Mouse (Mus musculus): ENCODE results near the gene Cd177. TPM values are rescaled to one million over a fixed set of nuclear protein-coding genes. Genes with fewer than 3 reads are reported as not detected.
"Not testable (repeated sequence)": the region's sequence is repeated elsewhere in the genome, so short reads cannot be mapped to it uniquely, and the experiment has no call there.

The Cd177 gene
- polyA plus RNA-seq, 1 experiment from 2014 or later, result not detected

DNA sequence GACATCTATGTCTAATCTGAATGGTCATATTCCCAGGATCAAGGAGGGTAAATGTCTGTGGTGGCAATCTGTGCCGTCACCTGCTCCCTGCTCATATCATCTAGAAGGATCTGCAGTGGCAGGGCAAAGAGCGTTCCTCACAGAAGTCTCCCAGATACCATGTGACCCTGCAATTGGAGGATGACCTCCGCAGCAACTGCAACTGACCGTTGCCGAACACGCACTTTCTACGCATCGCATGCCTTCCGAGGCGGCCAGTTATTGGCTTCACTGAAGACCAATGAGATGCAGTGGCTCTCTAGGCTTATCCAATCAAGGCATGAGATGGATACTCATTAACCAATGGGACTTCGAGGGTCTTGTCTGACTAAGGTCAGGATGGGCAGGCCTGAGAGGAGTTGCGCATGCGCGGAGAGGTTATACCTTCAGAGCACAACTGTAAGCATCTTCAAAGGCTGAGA, 51.2 kb downstream of the Cd177 start, which contains the start of gene BC049730:
Gene BC049730, plus strand, starts transcription at position 411 of the 461 bp plus-strand sequence.
- H3K27me3 ChIP-seq (ENCODE audit: control insufficient read depth, insufficient read depth, low read length), result no peaks in the 10 kb centered on the region
- no peaks in the 10 kb centered on the region for H3K9me3 ChIP-seq (ENCODE audit: control insufficient read depth, low read length)
- no peak within 1 kb of the TSS for H3K4me2 ChIP-seq
- WGBS, result 94% methylated on average over 14 of the region's 14 CpGs
- no peak for DNase-seq (ENCODE audit: low spot score, missing footprints)
- no peak within 1 kb of the TSS for H3K4me3 ChIP-seq (ENCODE audit: low read depth, low read length)
- no peak for ATAC-seq (ENCODE audit: low FRiP score)
- H3K36me3 ChIP-seq (ENCODE audit: control insufficient read depth, insufficient read depth, low read length), result no peaks in the 10 kb centered on the region
- no peak within 1 kb of the TSS for H3K27ac ChIP-seq (ENCODE audit: low read depth, low read length)
- H3K4me1 ChIP-seq (ENCODE audit: control insufficient read depth, insufficient read depth, low read length), result no peaks in the 10 kb centered on the region
- no peak within 1 kb of the TSS for H3K9ac ChIP-seq (ENCODE audit: low read length)

DNA sequence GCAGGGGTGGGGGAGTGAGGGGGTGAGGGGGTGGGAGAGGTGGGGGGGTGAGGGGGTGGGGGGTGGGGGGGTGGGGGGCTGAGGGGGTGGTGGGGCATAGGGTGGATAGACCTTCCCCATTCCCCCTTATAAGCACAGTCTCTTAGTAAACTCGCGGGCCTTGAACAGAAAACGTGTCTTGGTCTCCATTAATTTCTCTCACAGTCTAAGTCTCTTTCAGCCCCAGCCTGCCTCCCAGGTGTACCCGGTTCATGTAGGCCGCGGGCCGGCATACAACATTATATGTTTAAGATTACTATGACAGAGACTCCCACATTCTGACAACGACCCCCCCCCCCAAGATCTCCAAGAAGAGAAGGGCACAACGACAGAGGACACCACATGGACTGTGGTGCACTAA, 57.3 kb downstream of the Cd177 start:
- not testable (repeated sequence) for H3K4me3 ChIP-seq (ENCODE audit: low read depth, low read length); H3K36me3 ChIP-seq (ENCODE audit: control insufficient read depth, insufficient read depth, low read length); H3K4me1 ChIP-seq (ENCODE audit: control insufficient read depth, insufficient read depth, low read length); ATAC-seq (ENCODE audit: low FRiP score); H3K4me2 ChIP-seq; DNase-seq (ENCODE audit: low spot score, missing footprints); H3K9ac ChIP-seq (ENCODE audit: low read length); H3K9me3 ChIP-seq (ENCODE audit: control insufficient read depth, low read length); H3K27me3 ChIP-seq (ENCODE audit: control insufficient read depth, insufficient read depth, low read length); H3K27ac ChIP-seq (ENCODE audit: low read depth, low read length)
- WGBS, result 86% methylated on average over 9 of the region's 9 CpGs

DNA sequence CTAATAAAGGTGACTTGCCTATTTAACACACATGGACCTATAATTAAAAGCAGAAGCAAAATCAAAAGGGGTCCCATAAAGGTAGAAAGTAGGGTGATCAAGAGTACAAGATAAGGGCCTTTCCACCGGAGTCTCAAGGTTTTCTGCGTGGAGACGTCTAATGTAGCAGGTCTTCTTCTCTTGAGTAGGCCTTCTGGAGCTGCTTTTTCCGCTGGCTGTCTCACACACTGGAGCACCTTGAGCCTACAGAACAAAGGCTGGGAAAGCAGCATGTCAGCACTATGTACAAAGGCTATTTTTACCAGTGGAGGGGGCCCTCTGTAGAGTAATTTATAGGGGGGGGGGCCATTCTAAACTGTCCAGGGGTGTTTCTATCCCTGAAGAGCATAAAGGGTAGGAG, 62.2 kb downstream of the Cd177 start:
- not testable (repeated sequence) for H3K9ac ChIP-seq (ENCODE audit: low read length); H3K4me1 ChIP-seq (ENCODE audit: control insufficient read depth, insufficient read depth, low read length); H3K27ac ChIP-seq (ENCODE audit: low read depth, low read length); DNase-seq (ENCODE audit: low spot score, missing footprints); H3K4me2 ChIP-seq; H3K27me3 ChIP-seq (ENCODE audit: control insufficient read depth, insufficient read depth, low read length); H3K36me3 ChIP-seq (ENCODE audit: control insufficient read depth, insufficient read depth, low read length); H3K9me3 ChIP-seq (ENCODE audit: control insufficient read depth, low read length); ATAC-seq (ENCODE audit: low FRiP score); H3K4me3 ChIP-seq (ENCODE audit: low read depth, low read length)
- 96% methylated on average over 4 of the region's 4 CpGs for WGBS

Other genes with a start within 250 kb of the Cd177 start
- gene AC161166.1, start 247.9 kb downstream of the Cd177 start, polyA plus RNA-seq (2014; fragmentation: Nextera tagmentation; extraction: Ambion mirVana), result 0.55 and 0.59 TPM in 2 replicates
- 13.4 and 14.0 TPM in 2 replicates for gene Irgq, start 229.6 kb downstream of the Cd177 start, polyA plus RNA-seq (2014; fragmentation: Nextera tagmentation; extraction: Ambion mirVana)
- not detected in 2 replicates for gene Pinlyp, start 214.2 kb downstream of the Cd177 start, polyA plus RNA-seq (2014; fragmentation: Nextera tagmentation; extraction: Ambion mirVana)
- gene Xrcc1, start 214.0 kb downstream of the Cd177 start, polyA plus RNA-seq (2014; fragmentation: Nextera tagmentation; extraction: Ambion mirVana), result 91.9 and 101 TPM in 2 replicates
- 18.8 and 19.6 TPM in 2 replicates for gene Ethe1, start 172.8 kb downstream of the Cd177 start, polyA plus RNA-seq (2014; fragmentation: Nextera tagmentation; extraction: Ambion mirVana)
- gene Zfp575, start 172.7 kb downstream of the Cd177 start, polyA plus RNA-seq (2014; fragmentation: Nextera tagmentation; extraction: Ambion mirVana), result 1.0 and 1.4 TPM in 2 replicates
- 0.07 TPM in 1 of 2 replicates, not detected in the other for gene Phldb3, start 149.5 kb downstream of the Cd177 start, polyA plus RNA-seq (2014; fragmentation: Nextera tagmentation; extraction: Ambion mirVana)
- 0.76 and 0.83 TPM in 2 replicates for gene Lypd3, start 123.8 kb downstream of the Cd177 start, polyA plus RNA-seq (2014; fragmentation: Nextera tagmentation; extraction: Ambion mirVana)
- gene Tex101, start 83.6 kb downstream of the Cd177 start, polyA plus RNA-seq (2014; fragmentation: Nextera tagmentation; extraction: Ambion mirVana), result not detected in 2 replicates
- gene BC049730, start 51.1 kb downstream of the Cd177 start, polyA plus RNA-seq (2014; fragmentation: Nextera tagmentation; extraction: Ambion mirVana), result not detected in 2 replicates
- gene Gm4763, start 33.4 kb downstream of the Cd177 start, polyA plus RNA-seq (2014; fragmentation: Nextera tagmentation; extraction: Ambion mirVana), result not detected in 2 replicates
- gene Ceacam10, start 16.9 kb upstream of the Cd177 start, polyA plus RNA-seq (2014; fragmentation: Nextera tagmentation; extraction: Ambion mirVana), result not detected in 2 replicates
- gene Gm9844, start 101.9 kb upstream of the Cd177 start, polyA plus RNA-seq (2014; fragmentation: Nextera tagmentation; extraction: Ambion mirVana), result 19.9 and 20.6 TPM in 2 replicates
- not detected in 2 replicates for gene Lypd4, start 109.6 kb upstream of the Cd177 start, polyA plus RNA-seq (2014; fragmentation: Nextera tagmentation; extraction: Ambion mirVana)
- not detected in 2 replicates for gene Dmrtc2, start 109.7 kb upstream of the Cd177 start, polyA plus RNA-seq (2014; fragmentation: Nextera tagmentation; extraction: Ambion mirVana)
- 1,753 and 1,929 TPM in 2 replicates for gene Rps19, start 124.1 kb upstream of the Cd177 start, polyA plus RNA-seq (2014; fragmentation: Nextera tagmentation; extraction: Ambion mirVana)
- gene Cd79a, start 137.1 kb upstream of the Cd177 start, polyA plus RNA-seq (2014; fragmentation: Nextera tagmentation; extraction: Ambion mirVana), result 0.12 and 0.14 TPM in 2 replicates
- gene Arhgef1, start 142.6 kb upstream of the Cd177 start, polyA plus RNA-seq (2014; fragmentation: Nextera tagmentation; extraction: Ambion mirVana), result 37.7 and 38.1 TPM in 2 replicates
- gene Gm4881, start 184.2 kb upstream of the Cd177 start, polyA plus RNA-seq (2014; fragmentation: Nextera tagmentation; extraction: Ambion mirVana), result 2.0 and 2.2 TPM in 2 replicates
- 108 and 110 TPM in 2 replicates for gene Rabac1, start 212.4 kb upstream of the Cd177 start, polyA plus RNA-seq (2014; fragmentation: Nextera tagmentation; extraction: Ambion mirVana)
- 34.4 and 36.0 TPM in 2 replicates for gene Atp1a3, start 245.6 kb upstream of the Cd177 start, polyA plus RNA-seq (2014; fragmentation: Nextera tagmentation; extraction: Ambion mirVana)